Mouse (Mus musculus): ENCODE results near the gene Gja3. TPM values are rescaled to one million over a fixed set of nuclear protein-coding genes. Genes with fewer than 3 reads are reported as not detected.

The Gja3 gene
- polyA plus RNA-seq (2015; fragmentation: Nextera tagmentation; extraction: Ambion mirVana), result not detected in 2 replicates

GRCm38 (mm10) chr14:57057563-57058321 lies at the start of gene Gja3:
Gene Gja3, minus strand, starts transcription at chr14:57058100.
- Histone ChIP-seq H3K4me3 (peak within 1 kb of the TSS; percentile 45), H3K4me1 (peaks cover 13% of the 10 kb centered on the region), H3K27me3 (peaks cover 54% of the 10 kb centered on the region), H3K36me3 (ENCODE audit: poor library complexity, severe bottlenecking) (no peaks in the 10 kb centered on the region), H3K4me2 (peak within 1 kb of the TSS; percentile 77), H3K27ac (no peak within 1 kb of the TSS), H3K9me3 (replicated peaks) (no peaks in the 10 kb centered on the region), H3K9ac (peak within 1 kb of the TSS; percentile 35; the same call in 1 of the 2 replicates)
- peak; percentile 55 for ATAC-seq
- WGBS, result under 1% methylated on average over 73 of the region's 79 CpGs

GRCm38 (mm10) chr14:57107091-57107490 lies 49.2 kb upstream of the Gja3 start:
- 76% methylated on average over 8 of the region's 8 CpGs for WGBS
- no peak for ATAC-seq
- H3K4me3 ChIP-seq, result no peak overlapping the region
- no peaks in the 10 kb centered on the region for H3K36me3 ChIP-seq (ENCODE audit: poor library complexity, severe bottlenecking)
- H3K9me3 ChIP-seq (replicated peaks), result no peaks in the 10 kb centered on the region
- H3K4me1 ChIP-seq, result peaks cover 16% of the 10 kb centered on the region
- H3K4me2 ChIP-seq, result no peak overlapping the region
- H3K27me3 ChIP-seq, result peaks cover 60% of the 10 kb centered on the region
- H3K9ac ChIP-seq, result no peak overlapping the region
- H3K27ac ChIP-seq, result no peak overlapping the region

DNA sequence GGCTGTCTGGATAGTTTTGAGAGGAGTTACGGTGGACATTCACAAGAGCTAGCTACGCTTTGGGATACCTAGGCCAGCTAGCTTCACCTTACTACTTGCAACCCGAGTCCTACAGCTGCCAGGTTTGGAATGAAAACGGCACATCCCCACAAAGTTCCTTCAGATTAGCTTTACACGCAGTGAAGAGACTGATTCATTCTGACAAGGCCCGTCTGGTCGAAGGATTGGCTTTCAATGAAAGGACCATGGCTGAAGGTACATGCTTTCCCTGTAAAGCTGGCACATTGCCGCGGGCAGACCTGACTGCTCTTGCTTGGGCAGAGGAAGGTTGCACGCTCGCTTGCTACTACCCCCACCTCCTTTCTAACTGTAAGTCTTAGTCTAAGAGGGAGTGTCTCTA lies 47.8 kb upstream of the Gja3 start:
- 47% methylated on average over 11 of the region's 11 CpGs for WGBS
- no peak for ATAC-seq
- H3K4me3 ChIP-seq, result no peak overlapping the region
- peaks cover 66% of the 10 kb centered on the region for H3K27me3 ChIP-seq
- H3K9ac ChIP-seq, result no peak overlapping the region
- H3K4me1 ChIP-seq, result peaks cover 16% of the 10 kb centered on the region
- H3K4me2 ChIP-seq, result no peak overlapping the region
- no peak overlapping the region for H3K27ac ChIP-seq
- no peaks in the 10 kb centered on the region for H3K36me3 ChIP-seq (ENCODE audit: poor library complexity, severe bottlenecking)
- no peaks in the 10 kb centered on the region for H3K9me3 ChIP-seq (replicated peaks)

- no peak overlapping the region for H3K9ac ChIP-seq
- peaks cover 16% of the 10 kb centered on the region for H3K4me1 ChIP-seq
- peak overlapping the region; percentile 99 for H3K4me2 ChIP-seq
- H3K27me3 ChIP-seq, result peaks cover 70% of the 10 kb centered on the region
- ATAC-seq, result no peak
- WGBS, result 9% methylated on average over 14 of the region's 14 CpGs
- no peak overlapping the region for H3K27ac ChIP-seq
- no peaks in the 10 kb centered on the region for H3K9me3 ChIP-seq (replicated peaks)
- no peaks in the 10 kb centered on the region for H3K36me3 ChIP-seq (ENCODE audit: poor library complexity, severe bottlenecking)
- peak overlapping the region; percentile 57 for H3K4me3 ChIP-seq
Observed at GRCm38 (mm10) chr14:57105111-57105510, 47.2 kb upstream of the Gja3 start.

GRCm38 (mm10) chr14:57104106-57105023 lies 46.5 kb upstream of the Gja3 start, which contains the start of gene Gjb2:
Gene Gjb2, minus strand, starts transcription at chr14:57104702.
- Histone ChIP-seq H3K36me3 (ENCODE audit: poor library complexity, severe bottlenecking) (no peaks in the 10 kb centered on the region), H3K4me3 (peak within 1 kb of the TSS; percentile 57), H3K4me2 (peak within 1 kb of the TSS; percentile 99), H3K4me1 (peaks cover 16% of the 10 kb centered on the region), H3K27ac (no peak within 1 kb of the TSS), H3K27me3 (peaks cover 70% of the 10 kb centered on the region), H3K9me3 (replicated peaks) (no peaks in the 10 kb centered on the region), H3K9ac (peak within 1 kb of the TSS; percentile 61)
- peak; percentile 70 for ATAC-seq
- under 1% methylated on average over 65 of the region's 101 CpGs for WGBS

DNA sequence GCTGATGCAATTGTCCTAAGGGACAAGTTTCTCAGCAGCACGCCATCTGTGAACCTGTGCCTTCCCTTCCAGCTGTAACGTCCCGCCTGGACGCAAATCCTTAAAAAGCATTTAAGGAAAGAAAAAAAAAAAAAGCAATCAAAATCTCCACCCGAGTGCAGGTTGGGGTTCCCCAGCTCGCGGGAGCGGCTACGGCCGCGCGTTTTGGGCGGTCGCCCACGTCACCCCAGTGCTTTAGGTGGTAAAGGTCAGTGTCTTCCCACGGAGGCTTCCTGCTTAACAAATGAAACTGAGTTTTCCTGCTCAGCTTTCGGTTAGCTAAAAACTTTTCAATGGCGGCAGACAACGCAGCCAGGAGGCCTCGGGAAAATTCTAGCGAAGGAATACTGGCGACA lies 45.8 kb upstream of the Gja3 start:
- H3K9ac ChIP-seq, result peak overlapping the region; percentile 61
- 2% methylated on average over 22 of the region's 22 CpGs for WGBS
- H3K9me3 ChIP-seq (replicated peaks), result no peaks in the 10 kb centered on the region
- ATAC-seq, result no peak
- H3K27ac ChIP-seq, result no peak overlapping the region
- H3K4me1 ChIP-seq, result peaks cover 16% of the 10 kb centered on the region
- H3K4me2 ChIP-seq, result peak overlapping the region; percentile 99
- peaks cover 70% of the 10 kb centered on the region for H3K27me3 ChIP-seq
- peak overlapping the region; percentile 57 for H3K4me3 ChIP-seq
- H3K36me3 ChIP-seq (ENCODE audit: poor library complexity, severe bottlenecking), result no peaks in the 10 kb centered on the region

DNA sequence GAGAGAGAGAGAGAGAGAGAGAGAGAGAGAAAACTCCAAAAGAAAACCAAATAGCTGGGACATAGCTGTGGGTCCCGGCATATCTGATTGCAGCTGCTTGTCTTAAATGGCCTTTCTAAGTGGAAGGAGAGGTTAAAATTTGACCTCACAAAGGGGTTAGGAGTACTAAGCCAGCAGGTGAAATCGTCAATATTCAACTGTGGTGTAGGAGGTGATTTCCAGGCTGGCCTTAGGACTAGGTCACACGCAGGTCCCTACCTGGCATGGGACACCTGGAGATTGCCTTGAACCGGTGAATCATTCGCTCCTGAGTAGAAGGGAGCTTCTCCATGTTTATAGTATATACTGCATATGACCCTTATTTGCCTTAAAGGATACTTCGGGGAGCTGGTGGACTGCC lies 45.2 kb upstream of the Gja3 start:
- Histone ChIP-seq H3K9ac (no peak overlapping the region), H3K4me1 (peaks cover 16% of the 10 kb centered on the region), H3K27me3 (peaks cover 70% of the 10 kb centered on the region), H3K27ac (no peak overlapping the region), H3K4me3 (no peak overlapping the region), H3K36me3 (ENCODE audit: poor library complexity, severe bottlenecking) (no peaks in the 10 kb centered on the region), H3K9me3 (replicated peaks) (no peaks in the 10 kb centered on the region), H3K4me2 (no peak overlapping the region)
- 52% methylated on average over 6 of the region's 6 CpGs for WGBS
- ATAC-seq, result no peak

DNA sequence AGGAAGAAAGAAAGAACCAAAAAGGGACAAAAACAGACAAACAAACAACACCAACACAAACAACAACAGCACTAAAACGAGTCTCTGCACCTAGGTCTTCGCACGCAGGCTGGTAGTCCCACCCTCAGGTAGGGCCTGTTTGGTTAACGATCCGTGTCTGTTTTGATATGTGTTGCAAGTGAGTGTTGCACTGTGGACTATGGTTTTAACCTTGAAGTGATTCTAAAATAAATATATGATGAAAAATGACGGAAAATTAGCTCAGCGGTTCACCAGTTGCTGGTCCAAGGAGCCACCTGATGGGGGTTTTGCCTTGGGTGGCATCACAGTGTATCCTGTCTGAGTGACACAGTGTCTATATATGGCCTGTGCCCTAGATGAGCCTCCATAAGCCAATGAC lies 43.7 kb upstream of the Gja3 start:
- H3K4me3 ChIP-seq, result no peak overlapping the region
- no peak overlapping the region for H3K27ac ChIP-seq
- H3K27me3 ChIP-seq, result peaks cover 55% of the 10 kb centered on the region
- peaks cover 16% of the 10 kb centered on the region for H3K4me1 ChIP-seq
- 91% methylated on average over 7 of the region's 7 CpGs for WGBS
- no peaks in the 10 kb centered on the region for H3K36me3 ChIP-seq (ENCODE audit: poor library complexity, severe bottlenecking)
- no peak overlapping the region for H3K4me2 ChIP-seq
- no peak for ATAC-seq
- no peak overlapping the region for H3K9ac ChIP-seq
- H3K9me3 ChIP-seq (replicated peaks), result no peaks in the 10 kb centered on the region

GRCm38 (mm10) chr14:57095855-57096254 lies 38.0 kb upstream of the Gja3 start:
- Histone ChIP-seq H3K27me3 (0 out of 2 replicates have a peak, but pooled peaks cover 4% of the 10 kb centered on the region), H3K4me2 (no peak overlapping the region), H3K9ac (no peak overlapping the region), H3K36me3 (ENCODE audit: poor library complexity, severe bottlenecking) (no peaks in the 10 kb centered on the region), H3K4me3 (no peak overlapping the region), H3K4me1 (no peaks in the 10 kb centered on the region), H3K27ac (no peak overlapping the region), H3K9me3 (replicated peaks) (no peaks in the 10 kb centered on the region)
- ATAC-seq, result no peak
- whole genome bisulfite sequencing, result 80% methylated on average over 4 of the region's 4 CpGs

DNA sequence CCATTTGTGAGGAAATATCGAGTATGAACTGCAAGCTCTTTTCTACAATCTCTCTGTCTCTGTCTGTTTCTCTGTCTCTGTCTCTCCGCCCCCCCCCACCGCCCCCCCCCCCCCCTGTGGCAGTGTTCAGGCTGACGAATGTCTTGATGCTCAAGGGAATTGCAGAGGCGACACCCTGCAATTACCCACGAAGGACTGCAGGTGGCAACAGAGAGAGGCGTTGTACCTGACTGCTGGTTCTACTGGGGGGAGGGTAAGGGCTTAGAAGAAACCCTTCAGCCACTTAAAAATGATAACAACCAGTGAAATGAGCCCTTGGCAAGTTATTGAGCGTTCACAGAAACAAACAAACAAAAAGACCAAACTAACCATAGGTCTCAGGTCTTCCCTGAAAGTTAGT lies 35.1 kb upstream of the Gja3 start:
- WGBS, result 12% methylated on average over 7 of the region's 8 CpGs
- Histone ChIP-seq H3K27me3 (no peaks in the 10 kb centered on the region), H3K9ac (no peak overlapping the region), H3K4me2 (no peak overlapping the region), H3K4me1 (no peaks in the 10 kb centered on the region), H3K4me3 (no peak overlapping the region), H3K9me3 (replicated peaks) (no peaks in the 10 kb centered on the region), H3K36me3 (ENCODE audit: poor library complexity, severe bottlenecking) (no peaks in the 10 kb centered on the region), H3K27ac (no peak overlapping the region)
- no peak for ATAC-seq

DNA sequence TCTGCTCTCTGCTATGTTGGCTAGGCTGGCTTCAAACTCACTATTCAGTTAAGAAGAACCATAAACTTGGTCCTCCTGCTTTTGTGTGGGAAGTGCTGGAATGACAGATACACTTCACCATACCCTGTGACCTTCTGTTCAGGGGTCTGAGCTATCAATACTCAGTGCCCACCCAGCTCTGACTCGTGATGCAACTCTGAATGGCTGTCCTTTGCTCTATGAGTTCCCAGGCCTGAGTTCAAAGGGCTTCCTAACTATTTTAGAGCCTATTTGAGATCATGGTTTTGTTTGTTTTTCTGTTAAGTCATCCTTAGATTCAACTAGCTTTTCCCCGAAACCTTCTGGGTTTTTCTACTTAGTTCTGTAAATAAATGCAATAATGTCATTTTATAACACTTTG lies 32.1 kb upstream of the Gja3 start:
- Histone ChIP-seq H3K9ac (no peak overlapping the region), H3K9me3 (replicated peaks) (no peaks in the 10 kb centered on the region), H3K27me3 (no peaks in the 10 kb centered on the region), H3K4me1 (no peaks in the 10 kb centered on the region), H3K36me3 (ENCODE audit: poor library complexity, severe bottlenecking) (no peaks in the 10 kb centered on the region), H3K4me3 (no peak overlapping the region), H3K4me2 (no peak overlapping the region), H3K27ac (no peak overlapping the region)
- 68% methylated on average over 2 of the region's 2 CpGs for WGBS
- no peak for ATAC-seq

GRCm38 (mm10) chr14:57089107-57089506 lies 31.2 kb upstream of the Gja3 start:
- H3K4me1 ChIP-seq, result no peaks in the 10 kb centered on the region
- no peaks in the 10 kb centered on the region for H3K9me3 ChIP-seq (replicated peaks)
- H3K4me2 ChIP-seq, result no peak overlapping the region
- no peak for ATAC-seq
- H3K27me3 ChIP-seq, result no peaks in the 10 kb centered on the region
- no peaks in the 10 kb centered on the region for H3K36me3 ChIP-seq (ENCODE audit: poor library complexity, severe bottlenecking)
- H3K9ac ChIP-seq, result no peak overlapping the region
- H3K27ac ChIP-seq, result no peak overlapping the region
- no peak overlapping the region for H3K4me3 ChIP-seq
- 85% methylated on average over 7 of the region's 7 CpGs for WGBS

Data from forebrain, embryonic 13.5 days (tissue).